Mouse (Mus musculus) kidney, postnatal 0 days (tissue): ENCODE results near the gene Ube2c. TPM values are rescaled to one million over a fixed set of nuclear protein-coding genes. Genes with fewer than 3 reads are reported as not detected.

Experiments used
- ATAC-seq: fragments of 200-750 bp; cut with Nextera tagmentation; replicated peaks from 2 replicates; pipeline ENCODE4 v1.8.0; 2017; ENCODE audit warnings: low read depth, moderate number of reproducible peaks, moderate TSS enrichment, moderate library complexity; ENCODE audit not compliant: low FRiP score
- DNase-seq: peaks from one replicate; pipeline ENCODE4 v3.0.0-alpha.2; 2016; ENCODE audit warnings: low spot score
- H3K27ac ChIP-seq: fragments of 300-500 bp; sonication (generic); 2 replicates; pipeline ENCODE4 v1.5.1; 2014; ENCODE audit warnings: mild to moderate bottlenecking
- H3K27me3 ChIP-seq: fragments of 300-500 bp; sonication (generic); 2 replicates; pipeline ENCODE4 v1.6.1; 2014; ENCODE audit warnings: low read length, mixed read lengths; ENCODE audit not compliant: insufficient read depth
- H3K36me3 ChIP-seq: fragments of 300-500 bp; sonication (generic); 2 replicates; pipeline ENCODE4 v1.6.1; 2014; ENCODE audit warnings: low read length, mixed read lengths; ENCODE audit not compliant: insufficient read depth
- H3K4me1 ChIP-seq: fragments of 300-500 bp; sonication (generic); replicated peaks from 2 replicates; pipeline ENCODE4 v1.6.1; 2014; ENCODE audit warnings: antibody characterized with exemption, low read length, mixed read lengths; ENCODE audit not compliant: insufficient read depth
- H3K4me2 ChIP-seq: fragments of 300-500 bp; sonication (generic); 2 replicates; pipeline ENCODE4 v1.6.1; 2014; ENCODE audit warnings: mild to moderate bottlenecking, low read length, moderate library complexity, mixed read lengths
- H3K4me3 ChIP-seq: fragments of 300-500 bp; sonication (generic); replicated peaks from 2 replicates; pipeline ENCODE4 v1.5.1; 2014; ENCODE audit warnings: low read depth, low read length
- H3K9ac ChIP-seq: fragments of 300-500 bp; sonication (generic); 2 replicates; pipeline ENCODE4 v1.6.1; 2014; ENCODE audit warnings: low read depth, low read length
- H3K9me3 ChIP-seq: fragments of 300-500 bp; sonication (generic); replicated peaks from 2 replicates; pipeline ENCODE4 v1.6.1; 2016; ENCODE audit warnings: low read length, inconsistent platforms, mixed read lengths
- CTCF ChIP-seq: IDR thresholded peaks from 2 replicates; pipeline ENCODE4 v1.5.1; 2016; ENCODE audit warnings: antibody characterized with exemption, low read depth, mild to moderate bottlenecking, moderate library complexity
- WGBS: fragments of 180-500 bp; shearing (Covaris S2); extraction: QIAGEN DNeasy Blood & Tissue Kit; methylation state at CpG from one replicate; pipeline ENCODE4 v1.1.7; 2014; 5-methylcytosine and 5-hydroxymethylcytosine counted together
- polyA plus RNA-seq: library from polyadenylated mRNA; unstranded; fragments of >200 nt; fragmentation: Nextera tagmentation; extraction: Ambion mirVana; gene quantifications from 2 replicates; pipeline ENCODE4 v1.2.1, GENCODE M21; 2015

Gene Ube2c
- polyA plus RNA-seq, 1 experiment from 2014 or later, result 132 TPM

GRCm38 (mm10) chr2:164790451-164790850, 20.8 kb downstream of the Ube2c start:
- Histone ChIP-seq H3K36me3 (peaks cover 30% of the 10 kb centered on the region), H3K9ac (no peak overlapping the region), H3K27me3 (no peaks in the 10 kb centered on the region), H3K4me1 (no peaks in the 10 kb centered on the region; the same call in 1 of the 2 replicates), H3K4me2 (no peak overlapping the region), H3K9me3 (no peaks in the 10 kb centered on the region), H3K27ac (no peak overlapping the region), H3K4me3 (no peak overlapping the region)
- DNase-seq (no peak), ATAC-seq (no peak)
- no peak for TF ChIP-seq CTCF
- 74% methylated on average over 4 of the region's 4 CpGs for WGBS

- no peak for DNase-seq
- no peaks in the 10 kb centered on the region for H3K9me3 ChIP-seq
- no peak overlapping the region for H3K4me3 ChIP-seq
- no peaks in the 10 kb centered on the region; the same call in 1 of the 2 replicates for H3K4me1 ChIP-seq
- TF ChIP-seq CTCF, result no peak
- H3K4me2 ChIP-seq, result no peak overlapping the region
- peaks cover 43% of the 10 kb centered on the region for H3K36me3 ChIP-seq
- no peak overlapping the region for H3K27ac ChIP-seq
- H3K9ac ChIP-seq, result no peak overlapping the region
- no peaks in the 10 kb centered on the region for H3K27me3 ChIP-seq
- WGBS, result 91% methylated on average over 18 of the region's 18 CpGs
- no peak for ATAC-seq
Measured at GRCm38 (mm10) chr2:164791841-164792261, 22.2 kb downstream of the Ube2c start.

- WGBS, result 90% methylated on average over 12 of the region's 12 CpGs
- Histone ChIP-seq H3K4me3 (no peak overlapping the region), H3K9ac (no peak overlapping the region), H3K27me3 (no peaks in the 10 kb centered on the region), H3K27ac (no peak overlapping the region), H3K36me3 (peaks cover 46% of the 10 kb centered on the region), H3K4me1 (no peaks in the 10 kb centered on the region; the same call in 1 of the 2 replicates), H3K9me3 (no peaks in the 10 kb centered on the region), H3K4me2 (no peak overlapping the region)
- no peak for TF ChIP-seq CTCF
- ATAC-seq (no peak), DNase-seq (no peak)
Measured at GRCm38 (mm10) chr2:164792400-164793190, 22.9 kb downstream of the Ube2c start.

GRCm38 (mm10) chr2:164793236-164793635, 23.5 kb downstream of the Ube2c start:
- Histone ChIP-seq H3K4me2 (no peak overlapping the region), H3K4me3 (no peak overlapping the region), H3K36me3 (peaks cover 46% of the 10 kb centered on the region), H3K9ac (no peak overlapping the region), H3K27me3 (no peaks in the 10 kb centered on the region), H3K4me1 (no peaks in the 10 kb centered on the region; the same call in 1 of the 2 replicates), H3K27ac (no peak overlapping the region), H3K9me3 (no peaks in the 10 kb centered on the region)
- ATAC-seq (no peak; the same call in 1 of the 2 replicates), DNase-seq (peak; percentile 55)
- TF ChIP-seq CTCF, result peak; percentile 72
- 71% methylated on average over 3 of the region's 3 CpGs for WGBS

- ATAC-seq (no peak), DNase-seq (peak; percentile 36)
- TF ChIP-seq CTCF, result peak; percentile 24; the same call in 1 of the 2 replicates
- H3K9ac ChIP-seq, result no peak overlapping the region
- WGBS, result 93% methylated on average over 2 of the region's 2 CpGs
- no peak overlapping the region for H3K4me3 ChIP-seq
- H3K4me2 ChIP-seq, result no peak overlapping the region
- H3K27ac ChIP-seq, result no peak overlapping the region
- peaks cover 46% of the 10 kb centered on the region for H3K36me3 ChIP-seq
- no peaks in the 10 kb centered on the region for H3K27me3 ChIP-seq
- H3K9me3 ChIP-seq, result no peaks in the 10 kb centered on the region
- no peaks in the 10 kb centered on the region for H3K4me1 ChIP-seq
Measured at GRCm38 (mm10) chr2:164793772-164794171, 24.1 kb downstream of the Ube2c start.

- no peaks in the 10 kb centered on the region for H3K4me1 ChIP-seq
- H3K27me3 ChIP-seq, result no peaks in the 10 kb centered on the region
- TF ChIP-seq CTCF, result peak; percentile 91
- H3K9ac ChIP-seq, result no peak overlapping the region
- H3K4me2 ChIP-seq, result no peak overlapping the region
- no peak overlapping the region for H3K27ac ChIP-seq
- peak; percentile 91 for DNase-seq
- WGBS, result 31% methylated on average over 5 of the region's 5 CpGs
- H3K4me3 ChIP-seq, result no peak overlapping the region
- H3K36me3 ChIP-seq, result peaks cover 46% of the 10 kb centered on the region
- peak; percentile 44; the same call in 1 of the 2 replicates for ATAC-seq
- H3K9me3 ChIP-seq, result no peaks in the 10 kb centered on the region
Measured at GRCm38 (mm10) chr2:164794293-164794692, 24.6 kb downstream of the Ube2c start.
